Mouse (Mus musculus) ES-Bruce4 (cell line): ENCODE results near the gene Lrmda.

Experiments
- CTCF ChIP-seq: IDR thresholded peaks from one replicate; pipeline ENCODE4 v1.8.1; 2011; ENCODE audit warnings: low read depth, low read length
- POLR2A ChIP-seq: IDR thresholded peaks from one replicate; pipeline ENCODE4 v1.8.1; 2011; ENCODE audit warnings: low read length; ENCODE audit not compliant: insufficient read depth

GRCm38 (mm10) chr14:22673581-22673980 lies 654.1 kb downstream of the Lrmda start:
- no peak for TF ChIP-seq POLR2A
- no peak for TF ChIP-seq CTCF
